Mouse (Mus musculus) telencephalon, adult 2 months (tissue): ENCODE data around the gene Gata5.

ENCODE experiments used
- DNase-seq: peaks from one replicate; pipeline ENCODE4 v3.0.0-alpha.2; 2011; ENCODE audit warnings: low read depth, low spot score

The Gata5 gene

DNA sequence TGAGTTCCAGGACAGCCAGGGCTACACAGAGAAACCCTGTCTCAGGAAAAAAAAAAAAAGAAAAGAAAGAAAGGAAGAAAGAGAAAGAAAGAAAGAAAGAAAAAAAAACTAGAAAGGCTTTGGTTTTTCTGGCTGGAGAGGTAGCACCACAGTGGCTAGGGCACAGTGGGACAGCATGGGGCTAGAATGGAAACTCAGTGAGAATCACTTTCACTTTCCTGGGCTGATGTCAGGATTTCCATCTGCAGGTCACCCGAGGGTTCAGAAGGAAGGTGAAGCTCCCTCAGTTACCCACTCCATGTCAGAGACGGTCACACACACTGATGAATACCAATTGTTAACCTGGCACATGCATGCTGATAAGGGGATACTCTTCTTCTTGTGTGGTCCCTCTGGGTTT, 26.8 kb downstream of the Gata5 start:
- no peak for DNase-seq

DNA sequence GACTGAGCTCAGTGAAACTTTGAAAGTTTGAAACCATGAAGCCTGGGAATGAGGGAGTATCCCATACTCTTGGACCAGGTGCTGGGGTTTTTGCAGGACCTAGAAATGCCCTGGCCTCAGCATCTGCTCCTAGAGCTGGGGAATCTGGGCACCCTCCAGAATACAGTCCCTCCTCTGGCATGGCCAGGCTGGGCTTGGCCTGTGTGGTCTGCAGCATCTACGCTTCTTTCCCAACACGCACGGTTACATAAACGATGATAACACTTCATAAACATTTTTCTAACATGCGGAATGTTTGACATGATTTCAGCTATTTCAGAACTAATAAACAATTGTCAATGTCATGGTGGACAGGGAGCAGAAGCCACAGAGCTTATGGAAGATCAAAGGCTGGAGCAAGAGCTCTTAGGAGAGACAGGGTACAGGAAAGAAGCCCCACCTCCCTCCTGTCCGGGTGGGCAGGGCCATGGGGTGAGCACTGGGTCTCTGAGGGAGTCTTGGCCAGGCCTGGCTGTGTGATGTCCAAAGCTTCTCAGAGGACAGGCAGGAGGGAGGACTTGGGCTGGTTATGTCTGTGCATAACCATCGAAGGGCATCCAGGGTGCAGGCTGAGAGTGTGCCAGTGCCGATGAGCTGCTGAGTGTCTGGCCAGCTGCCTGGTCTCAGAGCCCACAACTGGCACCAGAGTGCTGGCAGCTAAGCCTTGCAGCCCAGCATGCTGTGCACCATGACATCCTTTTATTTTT, 27.9 kb downstream of the Gata5 start:
- DNase-seq: no peak

DNA sequence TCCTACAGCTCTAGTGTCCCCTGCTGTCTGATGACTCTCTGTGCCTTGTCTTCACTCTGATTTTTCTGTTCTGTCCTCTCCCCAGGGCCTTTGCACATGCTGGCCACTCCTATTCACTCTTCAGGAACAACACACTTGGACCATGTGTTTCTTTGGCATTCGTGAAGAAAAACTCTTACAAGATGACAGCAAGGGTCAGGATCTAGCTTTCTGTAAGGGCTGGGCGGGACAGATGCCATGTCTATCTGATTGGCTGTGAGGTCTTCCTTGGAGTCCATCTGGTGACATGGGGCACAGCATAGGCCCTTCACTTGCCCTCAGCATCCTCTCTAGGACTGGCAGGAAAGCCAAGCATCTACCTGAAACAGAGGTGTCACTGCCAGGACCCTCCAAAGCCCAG, 28.5 kb downstream of the Gata5 start:
- DNase-seq: no peak

DNA sequence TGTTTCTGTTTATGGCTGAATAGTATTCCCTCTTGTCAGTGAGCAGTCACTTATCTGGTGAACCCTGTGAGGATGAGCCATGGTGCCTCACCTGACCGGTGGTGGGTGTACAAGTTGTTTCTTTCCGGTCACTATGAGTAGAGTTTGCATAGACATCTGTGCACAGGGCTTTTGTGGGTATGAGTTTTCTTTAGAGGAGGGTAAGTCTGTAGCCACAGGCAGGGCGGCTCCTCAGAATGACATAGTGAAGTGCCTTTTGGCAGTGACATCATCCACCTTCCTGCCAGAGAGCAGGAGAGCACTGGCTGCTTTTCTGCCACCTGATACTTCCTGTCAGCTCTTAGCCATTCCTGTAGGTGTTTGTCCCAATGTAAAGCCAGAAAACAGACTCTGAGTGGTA, 29.0 kb downstream of the Gata5 start:
- DNase-seq: no peak

DNA sequence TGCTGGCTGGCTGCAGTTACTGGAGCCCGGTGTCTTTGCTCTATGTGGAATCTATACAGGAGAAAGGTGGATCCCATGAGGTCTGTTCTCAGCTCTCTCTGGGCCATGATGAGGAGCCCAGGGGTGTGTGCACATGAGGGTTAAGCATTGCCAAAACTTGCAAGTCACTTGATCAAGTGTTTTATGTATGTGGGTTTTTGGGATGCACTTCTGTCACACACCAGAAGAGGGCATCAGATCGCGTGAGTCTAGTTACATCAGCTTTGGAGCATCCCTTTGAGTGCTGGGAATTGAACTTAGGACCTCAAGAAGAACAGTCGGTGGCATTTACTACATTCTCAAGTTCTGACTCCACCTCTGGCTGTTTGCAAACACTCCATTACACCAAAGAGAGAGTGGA, 29.9 kb downstream of the Gata5 start:
- no peak for DNase-seq

DNA sequence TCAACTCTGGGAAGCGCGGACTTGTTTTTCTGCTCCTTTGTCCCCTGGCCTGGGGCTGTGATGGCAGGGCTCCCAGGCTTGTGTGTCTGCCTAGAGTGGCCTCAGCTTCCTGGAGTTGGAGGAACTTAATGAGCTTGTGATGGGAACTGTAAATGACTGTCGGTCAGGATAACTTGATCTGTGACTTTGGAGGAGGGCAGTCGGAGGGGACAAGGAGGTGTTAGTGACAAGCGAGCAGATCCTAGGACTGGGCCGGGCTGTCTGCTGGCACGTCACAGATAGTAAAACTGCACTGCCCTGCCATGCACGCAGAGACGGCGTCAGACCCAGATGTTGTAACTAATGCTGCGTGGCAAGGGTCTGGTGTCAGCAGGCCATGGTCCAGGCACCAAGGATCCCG, 31.0 kb downstream of the Gata5 start:
- no peak for DNase-seq

DNA sequence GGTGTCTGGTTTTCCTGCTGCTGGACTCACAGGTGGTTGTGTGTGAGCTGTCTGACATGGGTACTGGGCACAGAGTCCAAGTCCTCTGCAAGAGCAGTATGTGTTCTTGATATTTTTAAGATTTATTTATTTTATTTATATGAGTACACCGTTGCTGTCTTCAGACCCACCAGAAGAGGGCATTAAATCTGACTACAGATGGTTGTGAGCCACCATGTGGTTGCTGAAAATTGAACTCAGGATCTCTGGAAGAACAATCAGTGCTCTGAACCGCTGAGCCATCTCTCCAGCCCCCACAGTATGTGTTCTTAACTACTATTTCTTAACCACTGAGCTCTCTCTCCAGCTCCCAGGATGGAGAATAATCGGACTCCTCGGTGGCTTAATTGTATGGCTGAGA, 32.3 kb downstream of the Gata5 start:
- no peak for DNase-seq

DNA sequence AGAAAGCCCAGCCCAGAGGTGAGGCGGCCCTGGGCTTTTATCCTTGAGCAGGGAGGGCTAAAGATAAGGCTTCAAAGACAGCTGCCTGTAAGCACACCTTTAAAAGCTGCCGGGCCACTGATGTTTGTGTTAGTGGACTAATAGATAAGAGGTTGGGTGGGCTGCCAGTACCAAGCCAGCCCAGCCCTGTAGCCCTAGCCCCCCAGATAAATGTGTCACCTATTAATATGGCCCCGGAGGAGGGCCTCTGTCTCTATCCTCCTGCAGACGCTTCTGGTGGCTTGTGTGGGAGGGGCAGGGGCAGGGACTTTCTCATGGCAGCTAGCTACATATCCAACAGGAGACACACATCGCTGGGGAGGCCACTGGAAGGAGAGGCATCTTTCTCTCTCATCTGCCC, 33.7 kb downstream of the Gata5 start:
- DNase-seq: no peak

DNA sequence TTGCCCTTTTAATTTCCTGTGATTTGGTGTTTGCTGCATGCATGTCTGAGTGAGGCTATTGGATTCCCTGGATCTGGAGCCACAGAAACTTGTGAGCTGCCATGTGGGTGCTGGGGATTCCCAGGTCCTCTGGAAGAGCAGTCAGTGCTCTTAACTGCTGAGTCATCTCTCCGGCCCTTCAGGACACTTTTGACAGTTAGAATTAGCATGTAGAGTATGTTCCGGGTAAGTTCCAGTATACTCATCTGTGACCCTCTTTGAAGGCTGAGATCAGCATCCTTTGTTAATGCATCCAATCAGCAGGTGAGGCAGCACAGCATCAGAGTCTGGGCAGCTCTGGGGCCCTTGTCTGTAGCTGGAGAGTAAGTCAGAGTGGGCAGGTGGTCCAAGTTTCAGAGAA, 34.2 kb downstream of the Gata5 start:
- DNase-seq: no peak

DNA sequence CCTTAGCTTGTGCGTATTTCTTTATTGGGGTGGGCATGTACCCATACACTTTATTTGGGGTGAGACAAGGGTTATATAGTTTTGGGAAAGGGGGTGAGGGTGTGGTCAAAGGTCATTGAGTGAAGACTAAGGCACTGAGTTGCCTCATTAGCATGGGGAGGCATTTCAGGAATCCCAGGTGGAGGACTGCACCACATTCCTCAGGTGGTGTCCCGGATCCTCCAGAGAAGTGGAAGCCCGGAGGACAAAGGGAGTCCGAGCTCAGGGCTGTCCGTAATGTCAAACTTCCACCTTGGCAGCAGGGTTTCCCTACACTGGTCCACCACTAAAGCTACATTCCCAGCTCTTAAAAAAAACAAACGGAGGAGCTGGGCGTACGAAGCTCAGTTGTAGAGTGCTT, 41.6 kb downstream of the Gata5 start:
- DNase-seq: no peak

DNA sequence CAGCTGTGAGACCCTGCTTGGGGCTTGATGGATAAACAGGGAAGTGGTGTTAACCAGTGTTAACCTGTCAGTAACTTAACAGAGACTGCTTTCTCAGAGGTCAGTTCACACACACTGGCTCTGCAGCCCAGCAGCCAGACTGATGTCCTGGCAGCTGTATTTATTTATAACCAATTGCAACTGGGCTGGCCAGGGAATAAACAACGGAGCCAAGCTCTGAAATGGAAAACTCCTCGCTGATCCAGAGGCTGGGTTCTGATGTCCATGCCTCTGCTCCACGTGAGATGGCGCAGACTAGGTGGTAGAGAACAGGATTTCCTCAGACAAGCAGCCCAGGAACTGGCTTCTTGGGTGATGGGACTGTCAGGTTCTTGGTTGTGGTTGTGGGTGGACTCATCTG, 42.5 kb downstream of the Gata5 start:
- DNase-seq: no peak

DNA sequence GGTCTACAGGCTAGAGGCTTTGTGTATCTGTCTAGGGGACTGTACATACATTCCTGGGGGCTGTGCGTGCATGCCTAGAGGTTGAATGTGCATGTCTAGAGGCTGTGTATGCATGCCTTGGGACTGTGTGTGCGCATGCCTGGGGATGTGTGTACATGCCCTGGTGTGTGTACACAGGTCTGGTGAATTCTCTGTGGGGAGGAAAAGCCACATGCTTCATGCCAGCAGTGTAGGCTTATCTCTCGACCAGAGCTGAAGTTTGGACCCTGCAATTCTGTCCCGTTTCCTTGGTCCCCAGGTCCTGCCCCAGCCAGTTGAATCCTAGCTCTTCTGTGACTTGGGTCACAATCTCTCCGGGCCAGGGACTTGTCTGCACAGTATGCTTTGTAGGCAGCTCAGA, 42.9 kb downstream of the Gata5 start:
- DNase-seq: no peak

DNA sequence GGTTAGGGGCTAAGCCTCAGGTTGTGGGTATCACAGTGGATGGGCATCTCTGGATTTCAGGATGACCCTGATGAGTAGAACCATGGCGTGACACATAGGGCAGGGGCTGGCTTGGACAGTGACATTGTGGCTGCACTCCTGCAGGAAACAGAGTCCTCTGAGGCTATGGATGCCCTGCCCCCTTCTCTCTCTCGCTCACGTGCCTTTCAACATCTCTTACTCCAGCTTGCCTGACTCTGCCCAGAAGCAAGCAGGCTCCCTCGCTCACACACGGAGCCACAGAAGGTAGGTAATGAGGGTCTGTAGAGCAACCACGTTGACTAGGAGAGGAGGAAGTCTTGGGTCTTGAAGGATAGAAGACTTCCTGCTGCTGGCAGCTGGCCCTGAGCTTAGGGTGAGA, 44.0 kb downstream of the Gata5 start:
- no peak for DNase-seq

DNA sequence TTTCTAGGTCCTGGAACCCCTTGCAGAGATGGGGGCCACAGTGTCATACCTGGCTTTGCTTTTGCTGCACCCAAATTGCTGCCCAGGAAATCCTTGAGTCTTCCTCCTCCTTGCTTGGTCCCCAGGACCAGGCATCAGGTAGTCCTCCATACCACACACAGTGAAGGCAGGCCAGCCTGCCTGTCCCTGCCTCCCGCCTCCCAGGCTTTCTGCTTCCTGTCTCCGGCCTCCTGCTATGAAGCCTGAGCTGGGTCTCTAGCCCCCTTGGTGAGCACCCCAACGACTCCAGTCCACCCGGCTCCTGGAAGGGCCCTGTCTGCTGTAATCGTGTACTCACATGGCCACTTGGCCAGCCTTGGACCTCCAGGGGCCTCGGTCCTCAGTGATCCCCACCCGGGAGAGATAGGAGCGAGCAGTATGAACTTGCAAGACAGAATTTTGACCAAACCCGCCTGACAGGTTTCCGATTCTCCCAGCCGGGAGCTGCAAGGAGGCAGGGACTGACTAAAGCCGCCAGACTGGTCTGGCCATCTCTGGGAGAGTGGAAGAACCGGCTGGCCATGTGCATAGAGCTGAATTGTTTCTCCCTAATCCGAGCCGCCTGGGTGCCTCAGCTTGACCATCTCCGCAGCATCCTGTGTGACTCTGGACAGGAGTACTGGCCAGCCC, 44.9 kb downstream of the Gata5 start, which contains the start of gene Rbbp8nl:
Rbbp8nl (minus strand) TSS at position 440 of the 669 bp plus-strand sequence.
- DNase-seq: no peak

DNA sequence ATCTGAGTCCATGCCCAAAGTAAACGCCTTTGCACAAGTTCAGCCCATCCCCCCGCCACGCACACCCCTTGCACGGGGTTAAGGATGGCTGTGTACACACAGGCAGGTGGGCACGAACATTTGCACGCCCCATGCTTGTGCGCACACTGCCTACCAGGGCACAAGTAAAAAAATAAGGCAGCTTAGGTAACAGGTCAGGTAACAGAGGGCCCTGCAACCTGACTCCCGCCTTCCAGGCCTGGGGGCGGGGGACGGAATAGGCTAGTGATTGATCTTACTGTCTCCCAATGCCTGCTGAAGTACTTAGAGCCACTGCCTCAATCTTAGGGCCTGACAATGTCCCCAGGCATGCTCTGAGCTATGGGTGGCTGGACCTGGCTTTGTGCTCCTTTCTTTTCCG, 45.5 kb downstream of the Gata5 start:
- DNase-seq: no peak

DNA sequence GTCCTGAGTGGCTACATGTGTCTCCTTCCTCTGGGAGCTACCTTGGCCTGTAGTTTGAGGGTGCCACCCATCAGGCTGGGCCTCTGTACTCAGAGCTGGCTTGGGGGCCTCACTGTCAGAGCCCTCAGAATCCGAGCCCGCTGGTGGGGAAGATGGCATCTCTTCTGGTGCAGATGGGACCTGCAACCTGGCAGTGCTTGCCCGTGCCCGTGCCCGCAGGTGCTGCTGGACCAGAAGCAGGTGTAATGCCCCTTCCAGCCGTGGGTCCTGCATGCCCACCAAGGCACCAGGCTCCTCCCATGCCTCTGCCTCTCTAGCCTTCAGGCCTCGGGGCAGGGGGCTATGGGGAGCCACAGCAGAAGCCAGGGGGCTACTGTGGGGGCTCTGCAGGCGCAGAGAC, 55.2 kb downstream of the Gata5 start:
- DNase-seq: no peak

DNA sequence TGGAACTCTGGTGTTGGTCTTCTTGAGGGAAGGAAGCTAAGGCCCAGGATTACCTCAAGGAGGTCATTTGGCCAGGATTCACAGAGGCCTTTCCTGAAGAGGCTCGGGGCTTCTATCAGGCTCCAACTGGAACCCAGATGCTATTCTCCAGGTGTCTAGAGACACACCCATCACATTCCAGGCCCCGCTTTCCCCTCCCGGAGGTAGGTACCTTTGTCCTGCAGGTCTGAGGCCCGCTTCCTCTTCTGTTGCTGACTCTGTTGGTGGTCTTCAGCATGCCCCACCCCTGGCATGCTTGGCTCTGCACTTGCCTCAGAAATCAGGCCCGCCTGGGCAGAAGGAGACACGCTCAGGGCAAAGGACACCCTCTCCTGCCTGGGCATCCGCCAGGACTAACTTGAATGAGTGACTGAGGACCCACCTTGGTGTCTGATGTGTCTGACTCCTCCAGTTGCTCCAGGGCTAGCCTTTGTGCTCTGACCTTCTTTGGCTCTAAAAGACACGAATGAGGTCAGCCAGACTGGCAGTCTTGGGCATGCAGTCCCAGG, 56.7 kb downstream of the Gata5 start:
- no peak for DNase-seq

DNA sequence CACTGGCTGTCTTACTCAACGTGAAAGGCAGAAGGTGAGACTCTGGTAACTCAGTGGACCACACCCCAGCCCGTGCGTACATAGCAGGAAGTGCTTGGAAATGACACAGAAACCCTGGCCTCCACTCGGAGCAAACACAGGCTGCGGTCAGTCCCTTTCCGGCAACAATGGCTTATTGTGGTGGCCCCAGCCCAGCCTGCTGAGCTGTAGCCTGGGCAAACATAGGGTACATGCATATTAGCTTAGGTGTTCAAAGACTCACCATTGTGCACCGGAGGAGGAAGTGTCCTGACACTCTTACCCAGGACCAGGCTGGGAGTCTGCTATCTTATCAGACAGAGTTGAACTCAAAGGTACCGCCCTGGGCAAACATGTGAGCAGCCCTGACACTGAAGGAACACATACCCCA, 57.6 kb downstream of the Gata5 start:
- no peak for DNase-seq

DNA sequence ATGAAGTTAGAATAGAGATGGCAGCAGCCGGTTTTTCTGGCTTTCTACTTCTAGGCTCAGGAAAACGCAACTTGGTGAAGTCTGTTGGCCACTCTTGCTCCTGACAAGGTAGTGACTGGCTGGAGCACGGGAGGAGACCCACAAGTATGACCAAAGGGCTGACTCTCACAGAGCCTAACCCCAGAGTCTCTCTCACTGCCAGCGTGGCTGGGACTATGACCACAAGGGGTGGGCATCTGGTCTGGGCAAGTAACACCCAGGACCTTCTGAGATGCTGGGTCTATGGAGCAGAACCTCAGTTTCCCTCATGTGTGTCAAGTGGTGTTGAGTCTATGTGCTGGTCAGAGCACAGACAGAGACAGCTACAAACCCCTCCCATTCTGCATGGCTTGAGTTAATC, 58.1 kb downstream of the Gata5 start:
- DNase-seq: no peak

DNA sequence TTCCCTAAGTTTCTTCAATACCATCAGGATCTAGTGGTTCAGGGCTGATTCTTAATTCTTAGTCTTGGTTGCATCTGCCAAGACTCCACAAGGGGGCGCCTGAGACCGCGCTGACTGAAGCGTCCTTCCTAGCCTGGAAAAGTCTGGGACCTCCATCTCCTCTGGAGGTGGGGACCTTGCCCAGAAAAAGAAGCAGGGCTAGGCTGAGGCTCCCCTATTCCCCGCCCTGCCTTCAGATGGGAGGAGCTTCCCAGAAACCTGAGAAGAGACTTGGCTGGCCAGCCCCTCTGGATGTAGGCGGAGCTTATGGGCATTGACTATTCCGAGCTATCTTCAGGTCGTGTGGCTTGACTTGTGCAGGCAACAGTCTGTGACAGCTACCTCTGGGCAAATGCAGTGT, 58.7 kb downstream of the Gata5 start:
- no peak for DNase-seq
